Mouse (Mus musculus) heart, embryonic 11.5 days (tissue): Measurements from ENCODE around the gene Try5. TPM values are rescaled to one million over a fixed set of nuclear protein-coding genes. Genes with fewer than 3 reads are reported as not detected.
"Not testable (repeated sequence)": the region's sequence is repeated elsewhere in the genome, so short reads cannot be mapped to it uniquely, and the experiment has no call there.

ENCODE experiments used
- ATAC-seq: fragments of 200-750 bp; cut with Nextera tagmentation; replicated peaks from 2 replicates; pipeline ENCODE4 v1.8.0; 2017; ENCODE audit warnings: moderate library complexity; ENCODE audit not compliant: insufficient number of reproducible peaks, low FRiP score, low TSS enrichment
- H3K27ac ChIP-seq: fragments of 300-500 bp; sonication (generic); 2 replicates; pipeline ENCODE4 v1.5.1; 2014; ENCODE audit warnings: mild to moderate bottlenecking, low read depth, low read length
- H3K27me3 ChIP-seq: fragments of 300-500 bp; sonication (generic); 2 replicates; pipeline ENCODE4 v1.6.1; 2014; ENCODE audit warnings: mild to moderate bottlenecking, low read length, mixed read lengths; ENCODE audit not compliant: control insufficient read depth, insufficient read depth
- H3K36me3 ChIP-seq: fragments of 300-500 bp; sonication (generic); 2 replicates; pipeline ENCODE4 v1.6.1; 2014; ENCODE audit warnings: mild to moderate bottlenecking, low read length, moderate library complexity, mixed read lengths; ENCODE audit not compliant: control insufficient read depth, insufficient read depth
- H3K4me1 ChIP-seq: fragments of 300-500 bp; sonication (generic); 2 replicates; pipeline ENCODE4 v1.6.1; 2014; ENCODE audit warnings: low read length; ENCODE audit not compliant: control insufficient read depth, insufficient read depth
- H3K4me2 ChIP-seq: fragments of 300-500 bp; sonication (generic); 2 replicates; pipeline ENCODE4 v1.6.1; 2014; ENCODE audit warnings: mild to moderate bottlenecking, moderate library complexity
- H3K4me3 ChIP-seq: fragments of 300-500 bp; sonication (generic); 2 replicates; pipeline ENCODE4 v1.5.1; 2014; ENCODE audit warnings: low read depth, low read length
- H3K9ac ChIP-seq: fragments of 300-500 bp; sonication (generic); 2 replicates; pipeline ENCODE4 v1.6.1; 2014; ENCODE audit warnings: mild to moderate bottlenecking, low read depth, low read length, moderate library complexity
- H3K9me3 ChIP-seq: fragments of 300-500 bp; sonication (generic); replicated peaks from 2 replicates; pipeline ENCODE4 v1.6.1; 2016; ENCODE audit warnings: low read length; ENCODE audit not compliant: control insufficient read depth
- WGBS: fragments of 180-500 bp; shearing (Covaris S2); extraction: QIAGEN DNeasy Blood & Tissue Kit; methylation state at CpG from one replicate; pipeline ENCODE4 v1.1.7; 2014; ENCODE audit not compliant: insufficient replicate concordance; 5-methylcytosine and 5-hydroxymethylcytosine counted together
- polyA plus RNA-seq: library from polyadenylated mRNA; unstranded; fragments of >200 nt; fragmentation: Nextera tagmentation; extraction: Ambion mirVana; gene quantifications from 2 replicates; pipeline ENCODE4 v1.2.1, GENCODE M21; 2014

The Try5 gene
- polyA plus RNA-seq: not detected in 2 replicates

DNA sequence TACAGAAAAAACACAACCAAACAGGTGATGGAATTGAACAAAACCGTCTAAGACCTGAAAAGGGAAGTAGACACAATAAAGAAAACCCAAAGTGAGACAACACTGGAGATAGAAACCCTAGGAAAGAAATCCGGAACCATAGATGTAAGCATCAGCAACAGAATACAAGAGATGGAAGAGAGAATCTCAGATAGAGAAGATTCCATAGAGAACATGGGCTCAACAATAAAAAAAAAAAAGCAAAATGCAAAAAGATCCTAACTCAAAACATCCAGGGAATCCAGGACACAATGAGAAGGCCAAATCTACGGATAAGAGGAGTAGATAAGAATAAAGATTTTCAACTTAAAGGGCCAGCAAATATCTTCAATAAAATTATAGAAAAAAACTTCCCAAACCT lies at the start of gene Try5:
Gene Try5 (minus strand): TSS at position 101 of the 400 bp plus-strand sequence.
- ATAC-seq, H3K9me3 ChIP-seq, H3K4me3 ChIP-seq, H3K4me1 ChIP-seq, H3K9ac ChIP-seq, H3K27ac ChIP-seq, H3K36me3 ChIP-seq, H3K27me3 ChIP-seq, H3K4me2 ChIP-seq: not testable (repeated sequence)
- 72% methylated on average over 3 of the region's 3 CpGs for WGBS

DNA sequence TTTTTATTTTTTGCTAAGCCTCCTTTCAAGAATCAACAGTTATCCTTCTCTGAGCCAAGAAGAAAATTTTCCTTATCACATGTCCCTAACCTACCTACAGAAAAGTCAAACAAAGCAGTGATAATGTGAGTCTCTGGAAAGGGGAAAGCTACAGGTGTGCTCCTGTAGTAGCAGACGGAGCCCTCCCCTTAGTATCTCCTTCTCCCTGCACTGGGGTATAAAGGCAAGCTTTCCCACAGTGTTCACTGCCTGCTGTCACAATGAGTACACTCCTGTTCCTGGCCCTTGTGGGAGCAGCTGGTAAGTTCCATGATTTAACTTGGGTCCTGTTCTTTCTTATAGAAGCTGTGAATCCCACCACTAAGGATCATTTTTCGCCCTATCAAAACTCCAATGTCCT lies 37.3 kb upstream of the Try5 start, which contains the start of gene Try10:
Gene Try10 (plus strand): TSS at position 174 of the 400 bp plus-strand sequence.
- Histone ChIP-seq H3K27me3 (no peaks in the 10 kb centered on the region), H3K27ac (no peak within 1 kb of the TSS), H3K9me3 (no peaks in the 10 kb centered on the region), H3K4me3 (no peak within 1 kb of the TSS), H3K36me3 (no peaks in the 10 kb centered on the region), H3K9ac (no peak within 1 kb of the TSS), H3K4me2 (no peak within 1 kb of the TSS), H3K4me1 (no peaks in the 10 kb centered on the region)
- no peak for ATAC-seq
- WGBS: 67% methylated on average over 2 of the region's 2 CpGs

DNA sequence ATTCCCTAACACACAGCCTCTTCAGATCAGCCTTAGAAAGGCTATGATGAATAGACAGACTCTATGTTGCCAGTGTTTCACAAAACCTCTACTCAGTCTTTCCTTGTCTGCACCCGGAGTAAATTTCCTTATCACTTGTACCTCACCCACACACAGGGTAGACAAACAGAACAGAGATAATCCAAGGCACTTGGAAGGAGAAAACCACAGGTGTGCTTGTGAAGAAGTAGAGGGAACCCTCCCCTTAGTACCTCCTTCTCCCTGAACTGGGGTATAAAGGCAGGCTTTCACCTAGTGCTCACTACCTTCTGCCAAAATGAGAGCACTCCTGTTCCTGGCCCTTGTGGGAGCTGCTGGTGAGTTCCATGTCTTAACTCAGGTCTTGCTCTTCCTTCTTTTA lies 14.7 kb downstream of the Try5 start, which contains the start of gene Try4:
Gene Try4 (plus strand): TSS at position 301 of the 400 bp plus-strand sequence.
- no peak for ATAC-seq
- no peak within 1 kb of the TSS for H3K9ac ChIP-seq
- H3K4me3 ChIP-seq: no peak within 1 kb of the TSS
- H3K9me3 ChIP-seq: no peaks in the 10 kb centered on the region
- no peaks in the 10 kb centered on the region for H3K36me3 ChIP-seq
- no peaks in the 10 kb centered on the region for H3K27me3 ChIP-seq
- no peaks in the 10 kb centered on the region for H3K4me1 ChIP-seq
- no peak within 1 kb of the TSS for H3K4me2 ChIP-seq
- WGBS: 51% methylated on average over 1 of the region's 1 CpGs
- no peak within 1 kb of the TSS for H3K27ac ChIP-seq

DNA sequence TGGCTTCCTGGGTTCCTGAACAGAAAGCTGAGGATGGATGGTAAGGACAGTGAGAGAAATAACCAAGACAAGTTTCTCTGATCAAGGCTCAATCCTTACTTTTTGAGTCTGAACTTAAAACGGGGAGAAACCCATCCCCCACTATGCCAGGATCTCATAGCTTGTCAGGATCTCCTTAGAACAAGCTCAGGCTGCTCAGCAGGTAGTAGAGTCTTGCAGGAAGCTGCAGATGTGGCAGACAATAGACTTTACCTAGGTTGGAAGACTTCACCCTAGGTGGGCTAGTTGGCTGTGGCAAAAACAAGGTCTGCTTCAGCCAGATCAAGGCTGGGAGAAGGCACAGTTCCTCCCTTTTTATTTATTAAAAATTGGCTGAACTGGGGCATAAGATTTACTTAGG lies 18.4 kb downstream of the Try5 start:
- H3K27me3 ChIP-seq: no peaks in the 10 kb centered on the region
- no peaks in the 10 kb centered on the region for H3K9me3 ChIP-seq
- 21% methylated on average over 1 of the region's 1 CpGs for WGBS
- H3K36me3 ChIP-seq: no peaks in the 10 kb centered on the region
- H3K4me2 ChIP-seq: no peak overlapping the region
- H3K9ac ChIP-seq: no peak overlapping the region
- no peak overlapping the region for H3K27ac ChIP-seq
- H3K4me3 ChIP-seq: no peak overlapping the region
- no peaks in the 10 kb centered on the region for H3K4me1 ChIP-seq
- ATAC-seq: no peak

DNA sequence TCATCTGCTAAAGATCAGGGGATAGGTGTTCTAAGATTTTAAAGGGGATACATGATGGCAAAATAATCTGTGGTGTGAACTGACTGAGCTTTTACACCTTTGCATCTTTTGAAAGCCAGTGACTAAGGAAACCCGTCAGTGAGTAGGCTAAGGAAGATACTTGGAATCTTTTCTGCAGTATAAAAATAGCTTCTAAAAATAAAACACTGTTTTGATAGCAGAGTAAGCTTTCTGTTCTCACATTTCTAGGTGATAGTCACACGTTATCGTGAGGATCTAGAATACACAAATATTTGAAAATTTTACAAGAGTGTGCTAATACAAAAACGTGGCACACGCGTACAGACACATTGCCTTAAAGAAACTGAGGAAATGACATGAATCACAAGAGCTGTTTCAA lies 50.5 kb downstream of the Try5 start:
- H3K27ac ChIP-seq: no peak overlapping the region
- H3K36me3 ChIP-seq: no peaks in the 10 kb centered on the region
- H3K9me3 ChIP-seq: no peaks in the 10 kb centered on the region
- ATAC-seq: no peak
- no peaks in the 10 kb centered on the region for H3K4me1 ChIP-seq
- H3K4me2 ChIP-seq: no peak overlapping the region
- no peak overlapping the region for H3K4me3 ChIP-seq
- WGBS: 79% methylated on average over 6 of the region's 6 CpGs
- H3K27me3 ChIP-seq: no peaks in the 10 kb centered on the region
- no peak overlapping the region for H3K9ac ChIP-seq

DNA sequence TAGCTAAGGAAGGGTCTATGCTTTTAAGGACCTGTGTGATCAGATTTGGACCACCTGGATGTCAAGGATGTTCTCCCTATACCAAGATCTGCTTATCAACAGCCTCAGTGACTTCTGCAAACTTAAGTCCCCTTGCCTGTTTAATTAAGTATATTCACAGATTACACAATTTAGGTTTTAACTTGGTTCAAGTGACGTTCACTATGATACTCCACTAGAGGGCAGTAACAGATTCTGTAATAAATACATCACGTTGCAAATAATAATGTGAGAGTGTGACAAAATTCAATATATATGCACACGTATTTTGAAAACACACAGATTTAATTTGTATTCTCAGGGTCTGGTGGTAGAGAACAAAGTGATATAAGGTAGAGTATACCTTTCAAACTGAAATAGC lies 53.8 kb downstream of the Try5 start:
- no peak overlapping the region for H3K9ac ChIP-seq
- H3K4me1 ChIP-seq: no peaks in the 10 kb centered on the region
- H3K36me3 ChIP-seq: no peaks in the 10 kb centered on the region
- no peaks in the 10 kb centered on the region for H3K9me3 ChIP-seq
- H3K27me3 ChIP-seq: no peaks in the 10 kb centered on the region
- no peak overlapping the region for H3K4me3 ChIP-seq
- no peak overlapping the region for H3K27ac ChIP-seq
- no peak overlapping the region for H3K4me2 ChIP-seq
- WGBS: 41% methylated on average over 3 of the region's 3 CpGs
- no peak for ATAC-seq

Other genes with a start within 250 kb of the Try5 start
- gene Try4, start 14.6 kb downstream of the Try5 start, polyA plus RNA-seq: not detected in 2 replicates
- not detected in 2 replicates for gene Try10, start 37.3 kb upstream of the Try5 start, polyA plus RNA-seq
- not detected in 2 replicates for gene Prss3, start 60.8 kb upstream of the Try5 start, polyA plus RNA-seq
- not detected in 2 replicates for gene Gm5771, start 75.5 kb upstream of the Try5 start, polyA plus RNA-seq
- not detected in 2 replicates for gene Gm10334, start 129.3 kb upstream of the Try5 start, polyA plus RNA-seq
- gene Prss1, start 142.1 kb upstream of the Try5 start, polyA plus RNA-seq: not detected in 2 replicates
- gene Prss2, start 204.9 kb upstream of the Try5 start, polyA plus RNA-seq: not detected in 2 replicates